Mouse (Mus musculus): Measurements from ENCODE around the gene Kif5c.

DNA sequence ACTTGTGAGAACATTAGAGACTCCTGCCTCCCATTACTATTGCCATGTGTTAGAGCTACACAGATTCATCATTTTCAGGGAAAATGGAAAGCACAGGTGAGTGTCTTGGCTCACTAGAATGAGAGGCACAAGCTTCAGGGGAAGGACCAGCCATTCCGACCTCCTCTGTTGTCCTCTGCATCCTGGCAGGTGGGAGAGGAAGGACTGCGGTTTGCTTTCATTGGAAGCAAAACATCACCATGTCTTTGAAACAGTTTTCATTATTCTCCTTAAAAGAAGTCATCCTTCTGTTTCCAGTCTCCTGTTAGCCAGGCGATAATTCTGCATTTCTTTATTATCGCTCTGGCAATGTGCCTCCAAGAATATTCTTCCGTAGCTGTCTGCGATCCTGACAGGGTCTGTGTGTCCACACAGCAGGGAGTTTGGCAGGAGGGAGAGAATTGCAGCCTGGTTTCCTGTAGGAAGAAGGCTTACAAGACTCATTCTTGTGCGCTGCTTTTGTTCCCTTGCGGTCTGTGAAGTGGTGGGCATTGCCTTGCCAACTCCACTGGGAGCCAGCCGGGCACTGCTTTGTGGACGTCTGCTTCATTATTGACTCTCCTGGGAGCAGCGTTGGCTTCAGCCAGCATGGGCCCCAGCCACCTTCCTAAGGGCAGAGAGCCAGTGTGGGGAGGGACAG, 36.2 kb downstream of the Kif5c start:
- TF ChIP-seq CTCF (IDR thresholded peaks at IDR 0.05; ENCODE audit: borderline replicate concordance, insufficient read depth, low read length) (no peak), POLR2A (IDR thresholded peaks at IDR 0.05; ENCODE audit: low read depth, low read length) (no peak)
